Mouse (Mus musculus): ENCODE results near the gene Dbx1. TPM values are rescaled to one million over a fixed set of nuclear protein-coding genes. Genes with fewer than 3 reads are reported as not detected.

The Dbx1 gene
- polyA plus RNA-seq, 1 experiment from 2014 or later: 13.4 TPM

DNA sequence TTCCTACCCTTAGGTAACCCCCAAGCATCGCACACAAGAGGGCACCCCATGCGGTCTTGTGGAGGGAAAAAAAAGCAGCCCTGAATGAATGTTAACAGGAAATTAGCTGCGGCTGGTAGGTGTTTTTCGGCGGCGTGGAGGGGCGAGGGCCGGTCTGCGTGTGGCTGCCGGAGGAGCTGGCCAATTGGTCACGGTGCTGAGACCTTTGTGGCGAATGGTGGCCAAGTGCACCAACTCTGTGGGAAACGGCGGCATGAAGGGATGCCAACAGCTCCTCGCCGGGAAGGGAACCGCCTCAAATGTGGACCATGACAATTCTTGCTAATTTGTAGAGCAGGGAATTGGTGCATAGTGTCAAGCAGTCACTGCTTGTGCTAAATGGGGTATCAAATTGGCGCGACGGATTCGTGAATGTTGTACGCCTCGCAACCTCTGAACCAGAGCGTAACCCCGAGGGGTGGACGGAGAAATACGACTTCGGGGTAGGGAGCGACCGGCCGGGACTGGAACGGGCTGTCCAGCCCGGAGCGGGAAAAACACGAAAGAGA is 1.5 kb downstream of the Dbx1 start:
- Histone ChIP-seq H3K4me1 (ENCODE audit: control insufficient read depth, insufficient read depth, low read length) (peaks cover 3% of the 10 kb centered on the region; the same call in 1 of the 2 replicates), H3K36me3 (ENCODE audit: control insufficient read depth, insufficient read depth, low read length) (no peaks in the 10 kb centered on the region), H3K27ac (ENCODE audit: low read length) (no peak overlapping the region), H3K9ac (ENCODE audit: low read depth, low read length) (no peak overlapping the region), H3K4me2 (ENCODE audit: low read length) (peak overlapping the region; percentile 10; the same call in 1 of the 2 replicates), H3K4me3 (ENCODE audit: low read depth, low read length) (peak overlapping the region; percentile 4; the same call in 1 of the 2 replicates), H3K9me3 (replicated peaks; ENCODE audit: control insufficient read depth, low read length, poor library complexity, severe bottlenecking) (no peaks in the 10 kb centered on the region), H3K27me3 (ENCODE audit: control insufficient read depth, insufficient read depth, low read depth, low read length) (peaks cover 37% of the 10 kb centered on the region)
- no peak for ATAC-seq
- under 1% methylated on average over 35 of the region's 35 CpGs for WGBS

DNA sequence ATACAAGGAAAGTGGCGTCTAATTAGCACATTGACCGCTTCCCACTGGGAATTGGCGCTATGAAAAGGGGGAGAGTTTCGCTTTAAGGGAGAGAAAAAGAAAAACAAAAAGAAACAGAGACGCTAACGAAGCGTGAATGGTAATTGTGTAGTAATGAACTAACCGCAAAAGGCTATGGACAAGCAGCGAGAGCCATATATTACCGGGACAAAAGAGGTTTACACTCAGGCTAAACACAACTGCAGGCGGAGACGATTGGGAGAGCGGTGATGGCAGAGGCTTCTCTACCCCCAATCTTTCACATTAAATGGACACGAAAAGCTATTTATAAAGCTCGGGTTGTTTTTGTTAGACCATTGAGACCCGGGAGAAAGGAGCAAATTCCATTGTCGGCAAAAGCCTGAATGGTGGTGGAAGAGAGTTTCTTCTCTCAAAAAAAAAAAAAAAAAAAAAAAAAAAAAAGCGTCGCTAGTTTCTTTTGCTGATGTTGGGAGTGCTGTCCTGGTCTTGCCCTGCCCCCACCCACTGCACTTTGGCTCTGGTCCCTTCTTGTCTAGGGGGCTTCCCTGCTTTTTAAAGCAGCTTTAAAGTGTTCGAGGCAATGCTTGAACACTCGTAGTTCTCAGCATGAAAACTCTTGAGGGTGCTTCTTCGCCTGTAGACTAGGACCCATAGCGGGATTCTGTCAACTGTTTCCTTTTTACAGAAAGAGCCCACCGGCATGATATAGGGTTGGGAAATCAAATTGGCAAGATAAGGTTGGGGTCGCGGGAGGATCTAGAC is 2.2 kb downstream of the Dbx1 start:
- Histone ChIP-seq H3K36me3 (ENCODE audit: control insufficient read depth, insufficient read depth, low read length) (no peaks in the 10 kb centered on the region), H3K9ac (ENCODE audit: low read depth, low read length) (no peak overlapping the region), H3K9me3 (replicated peaks; ENCODE audit: control insufficient read depth, low read length, poor library complexity, severe bottlenecking) (no peaks in the 10 kb centered on the region), H3K4me2 (ENCODE audit: low read length) (peak overlapping the region; percentile 42), H3K4me1 (ENCODE audit: control insufficient read depth, insufficient read depth, low read length) (peaks cover 3% of the 10 kb centered on the region; the same call in 1 of the 2 replicates), H3K27ac (ENCODE audit: low read length) (no peak overlapping the region), H3K27me3 (ENCODE audit: control insufficient read depth, insufficient read depth, low read depth, low read length) (peaks cover 33% of the 10 kb centered on the region), H3K4me3 (ENCODE audit: low read depth, low read length) (peak overlapping the region; percentile 4; the same call in 1 of the 2 replicates)
- no peak for ATAC-seq
- WGBS: under 1% methylated on average over 26 of the region's 26 CpGs

DNA sequence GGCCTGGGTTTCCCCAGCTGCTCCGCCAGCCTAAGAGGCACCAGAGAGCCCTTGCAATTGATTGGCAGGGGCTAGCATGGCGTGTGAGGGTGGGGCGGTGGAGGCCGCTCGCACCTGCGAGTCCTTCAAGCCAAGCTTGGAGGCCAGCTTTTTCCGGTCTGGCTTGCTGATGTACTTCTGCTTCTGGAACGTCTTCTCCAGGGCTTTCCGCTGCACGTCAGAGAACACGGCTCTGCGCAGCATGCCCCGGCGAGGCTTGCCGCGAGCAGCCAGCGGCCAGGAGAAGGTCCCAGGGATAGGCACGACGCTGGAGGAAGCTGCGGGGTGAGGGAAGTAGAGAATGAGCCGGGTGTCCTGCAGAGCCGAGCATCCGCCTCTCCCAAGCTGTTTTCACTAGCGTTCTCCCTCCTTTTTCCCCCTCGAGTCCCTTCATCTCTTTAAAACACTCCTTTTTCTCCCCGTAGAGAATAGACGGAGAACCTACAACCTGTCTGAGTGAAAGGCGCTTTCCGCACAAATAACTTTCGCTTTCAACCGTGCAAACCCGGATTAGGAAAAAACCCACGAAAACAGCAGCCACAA is 3.2 kb downstream of the Dbx1 start:
- WGBS: 2% methylated on average over 33 of the region's 33 CpGs
- ATAC-seq: peak; percentile 34; the same call in 1 of the 2 replicates
- no peak overlapping the region for H3K27ac ChIP-seq (ENCODE audit: low read length)

DNA sequence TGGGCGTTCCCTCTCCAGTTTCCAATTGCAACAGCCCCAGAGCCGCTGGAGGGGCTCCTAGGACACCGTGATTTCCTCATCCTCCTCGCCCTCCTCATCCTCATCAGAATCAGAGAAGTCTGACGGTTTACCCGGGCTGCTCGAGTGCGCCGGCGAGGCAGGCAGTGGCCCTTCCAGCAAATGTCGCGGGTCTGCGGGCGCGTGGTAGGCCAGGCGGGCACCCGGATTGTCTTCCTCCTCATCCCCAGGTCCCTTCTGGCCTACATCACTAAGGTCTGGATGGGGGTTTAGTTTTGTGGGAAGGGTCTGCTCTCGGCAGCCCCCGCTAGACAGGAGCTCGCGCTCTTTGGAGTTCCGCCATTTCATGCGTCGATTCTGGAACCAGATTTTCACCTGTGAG is 4.3 kb downstream of the Dbx1 start:
- H3K9me3 ChIP-seq (replicated peaks; ENCODE audit: control insufficient read depth, low read length, poor library complexity, severe bottlenecking): no peaks in the 10 kb centered on the region
- H3K27ac ChIP-seq (ENCODE audit: low read length): no peak overlapping the region
- 28% methylated on average over 24 of the region's 24 CpGs for WGBS
- no peak overlapping the region for H3K4me2 ChIP-seq (ENCODE audit: low read length)
- ATAC-seq: no peak
- H3K36me3 ChIP-seq (ENCODE audit: control insufficient read depth, insufficient read depth, low read length): no peaks in the 10 kb centered on the region
- H3K9ac ChIP-seq (ENCODE audit: low read depth, low read length): no peak overlapping the region
- no peak overlapping the region for H3K4me3 ChIP-seq (ENCODE audit: low read depth, low read length)
- peaks cover 45% of the 10 kb centered on the region for H3K27me3 ChIP-seq (ENCODE audit: control insufficient read depth, insufficient read depth, low read depth, low read length)
- H3K4me1 ChIP-seq (ENCODE audit: control insufficient read depth, insufficient read depth, low read length): peaks cover 3% of the 10 kb centered on the region; the same call in 1 of the 2 replicates

More for the DNA sequence above, 3.2 kb downstream of the Dbx1 start:
- no peak overlapping the region for H3K9ac ChIP-seq (ENCODE audit: low read depth, low read length)
- no peaks in the 10 kb centered on the region for H3K9me3 ChIP-seq (replicated peaks; ENCODE audit: control insufficient read depth, low read length, poor library complexity, severe bottlenecking)
- H3K27me3 ChIP-seq (ENCODE audit: control insufficient read depth, insufficient read depth, low read depth, low read length): peaks cover 40% of the 10 kb centered on the region
- no peaks in the 10 kb centered on the region for H3K36me3 ChIP-seq (ENCODE audit: control insufficient read depth, insufficient read depth, low read length)
- H3K4me1 ChIP-seq (ENCODE audit: control insufficient read depth, insufficient read depth, low read length): peaks cover 3% of the 10 kb centered on the region; the same call in 1 of the 2 replicates
- peak overlapping the region; percentile 42 for H3K4me2 ChIP-seq (ENCODE audit: low read length)
- peak overlapping the region; percentile 24 for H3K4me3 ChIP-seq (ENCODE audit: low read depth, low read length)

DNA sequence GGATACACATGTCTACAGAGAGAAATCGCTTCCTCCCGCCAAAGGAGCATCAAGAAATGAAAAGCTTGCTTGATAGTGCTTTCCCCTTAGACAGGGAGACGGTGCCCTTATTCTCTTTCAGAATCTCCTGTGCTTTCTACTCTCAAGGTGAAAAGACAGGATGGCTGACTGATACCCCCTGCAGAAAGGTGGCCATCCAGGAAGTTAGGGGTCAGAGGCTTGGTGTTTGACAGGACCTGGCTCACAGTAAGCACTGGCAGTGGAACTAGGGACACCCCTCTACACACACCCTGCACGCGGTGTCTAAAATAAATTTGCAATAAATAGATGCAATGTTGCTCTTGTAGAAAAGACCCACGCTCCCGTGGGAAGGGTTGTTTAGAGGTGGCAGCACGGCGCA is 4.8 kb downstream of the Dbx1 start:
- WGBS: 31% methylated on average over 9 of the region's 9 CpGs
- Histone ChIP-seq H3K36me3 (ENCODE audit: control insufficient read depth, insufficient read depth, low read length) (no peaks in the 10 kb centered on the region), H3K27ac (ENCODE audit: low read length) (no peak overlapping the region), H3K4me3 (ENCODE audit: low read depth, low read length) (no peak overlapping the region), H3K4me1 (ENCODE audit: control insufficient read depth, insufficient read depth, low read length) (peaks cover 3% of the 10 kb centered on the region; the same call in 1 of the 2 replicates), H3K27me3 (ENCODE audit: control insufficient read depth, insufficient read depth, low read depth, low read length) (peaks cover 50% of the 10 kb centered on the region), H3K4me2 (ENCODE audit: low read length) (no peak overlapping the region), H3K9me3 (replicated peaks; ENCODE audit: control insufficient read depth, low read length, poor library complexity, severe bottlenecking) (no peaks in the 10 kb centered on the region), H3K9ac (ENCODE audit: low read depth, low read length) (no peak overlapping the region)
- no peak for ATAC-seq

DNA sequence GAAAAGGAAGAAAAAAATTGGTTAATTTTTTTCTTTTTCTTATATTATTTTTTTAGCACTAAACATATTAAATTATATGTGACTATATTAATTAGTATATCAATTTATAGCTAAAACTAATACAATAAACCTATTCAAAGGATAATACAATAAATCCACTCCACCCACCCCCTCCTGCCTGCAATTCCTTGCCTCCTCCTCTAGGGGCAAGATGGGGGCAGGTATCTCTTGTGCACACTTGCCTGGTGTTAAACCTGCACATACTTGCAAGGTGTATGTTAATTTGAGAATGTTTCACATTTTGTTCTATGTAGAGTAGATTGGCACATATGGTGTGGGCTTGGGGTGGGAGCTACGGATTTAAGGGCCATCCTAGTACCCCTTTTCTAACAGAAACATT is 16.5 kb downstream of the Dbx1 start:
- Histone ChIP-seq H3K4me2 (ENCODE audit: low read length) (no peak overlapping the region), H3K4me1 (ENCODE audit: control insufficient read depth, insufficient read depth, low read length) (no peaks in the 10 kb centered on the region), H3K9ac (ENCODE audit: low read depth, low read length) (no peak overlapping the region), H3K9me3 (replicated peaks; ENCODE audit: control insufficient read depth, low read length, poor library complexity, severe bottlenecking) (no peaks in the 10 kb centered on the region), H3K27ac (ENCODE audit: low read length) (no peak overlapping the region), H3K4me3 (ENCODE audit: low read depth, low read length) (no peak overlapping the region), H3K27me3 (ENCODE audit: control insufficient read depth, insufficient read depth, low read depth, low read length) (peaks cover 34% of the 10 kb centered on the region), H3K36me3 (ENCODE audit: control insufficient read depth, insufficient read depth, low read length) (no peaks in the 10 kb centered on the region)
- whole genome bisulfite sequencing: 93% methylated on average over 1 of the region's 1 CpGs
- ATAC-seq: no peak

DNA sequence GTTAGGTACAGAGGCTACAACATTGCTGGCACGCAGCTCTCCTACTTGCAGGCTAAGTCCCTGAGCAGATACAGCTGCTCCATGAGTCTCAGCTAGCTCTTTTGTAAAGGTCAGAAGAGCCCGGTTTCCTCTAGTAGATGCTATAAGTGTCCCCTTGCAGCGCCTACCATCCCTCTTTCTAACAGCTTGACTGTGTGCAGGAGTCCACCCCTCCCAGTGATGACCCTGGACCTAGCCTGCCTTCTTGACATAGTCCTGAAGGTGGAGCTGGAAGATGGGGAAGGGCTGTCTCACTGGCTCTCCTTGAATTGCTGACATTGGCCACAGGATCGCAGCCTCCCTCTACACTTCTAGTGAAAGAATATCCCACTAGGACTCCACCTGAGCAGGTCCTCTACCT is 19.6 kb downstream of the Dbx1 start:
- no peaks in the 10 kb centered on the region for H3K36me3 ChIP-seq (ENCODE audit: control insufficient read depth, insufficient read depth, low read length)
- no peaks in the 10 kb centered on the region for H3K9me3 ChIP-seq (replicated peaks; ENCODE audit: control insufficient read depth, low read length, poor library complexity, severe bottlenecking)
- H3K4me2 ChIP-seq (ENCODE audit: low read length): no peak overlapping the region
- 73% methylated on average over 4 of the region's 4 CpGs for WGBS
- H3K4me3 ChIP-seq (ENCODE audit: low read depth, low read length): no peak overlapping the region
- H3K27me3 ChIP-seq (ENCODE audit: control insufficient read depth, insufficient read depth, low read depth, low read length): peaks cover 16% of the 10 kb centered on the region
- H3K27ac ChIP-seq (ENCODE audit: low read length): no peak overlapping the region
- ATAC-seq: peak; percentile 15; the same call in 1 of the 2 replicates
- H3K9ac ChIP-seq (ENCODE audit: low read depth, low read length): no peak overlapping the region; the same call in 1 of the 2 replicates
- no peaks in the 10 kb centered on the region for H3K4me1 ChIP-seq (ENCODE audit: control insufficient read depth, insufficient read depth, low read length)

DNA sequence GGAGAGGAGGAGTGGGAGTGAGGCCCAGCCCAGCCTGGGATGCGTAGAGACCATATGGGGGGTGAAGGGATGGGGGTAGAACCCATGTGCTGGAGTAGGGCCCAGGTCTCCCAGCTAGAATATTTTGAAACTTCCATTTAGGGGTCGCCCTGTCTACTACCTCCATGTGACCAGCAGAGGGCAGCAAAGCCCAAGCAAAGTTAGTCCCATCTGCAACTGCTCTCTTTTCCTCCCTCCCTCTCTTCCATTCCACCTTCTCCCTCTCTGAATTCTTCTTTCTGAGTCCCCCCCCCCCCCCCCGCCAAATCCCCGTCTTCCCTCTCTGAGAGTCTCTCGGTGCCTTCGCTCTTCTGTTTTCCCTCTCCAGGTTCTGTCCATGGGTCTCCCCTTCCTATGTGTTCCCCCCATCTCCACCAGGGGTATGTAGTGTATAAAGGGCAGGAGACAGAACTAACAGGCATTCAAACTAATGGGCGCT is 20.4 kb downstream of the Dbx1 start:
- H3K36me3 ChIP-seq (ENCODE audit: control insufficient read depth, insufficient read depth, low read length): no peaks in the 10 kb centered on the region
- no peaks in the 10 kb centered on the region for H3K9me3 ChIP-seq (replicated peaks; ENCODE audit: control insufficient read depth, low read length, poor library complexity, severe bottlenecking)
- ATAC-seq: peak; percentile 84
- H3K27me3 ChIP-seq (ENCODE audit: control insufficient read depth, insufficient read depth, low read depth, low read length): peaks cover 16% of the 10 kb centered on the region
- under 1% methylated on average over 6 of the region's 7 CpGs for WGBS
- no peaks in the 10 kb centered on the region for H3K4me1 ChIP-seq (ENCODE audit: control insufficient read depth, insufficient read depth, low read length)
- 0 out of 2 replicates have a peak overlapping the region, but pooled peaks have one; percentile 1 for H3K4me3 ChIP-seq (ENCODE audit: low read depth, low read length)
- H3K27ac ChIP-seq (ENCODE audit: low read length): no peak overlapping the region
- peak overlapping the region; percentile 44 for H3K4me2 ChIP-seq (ENCODE audit: low read length)
- no peak overlapping the region; the same call in 1 of the 2 replicates for H3K9ac ChIP-seq (ENCODE audit: low read depth, low read length)

Measured in midbrain, embryonic 16.5 days (tissue).